Mouse (Mus musculus) naive thymus-derived CD4-positive, alpha-beta T cell, adult 2 months (primary cell): ENCODE results near the gene Midn.
A peak's percentile ranks its signal among the peaks of the same experiment; 100 is the strongest.

Source experiments
- DNase-seq: peaks from one replicate; pipeline ENCODE4 v3.0.0-alpha.2; 2011; ENCODE audit warnings: low read depth

The Midn gene

DNA sequence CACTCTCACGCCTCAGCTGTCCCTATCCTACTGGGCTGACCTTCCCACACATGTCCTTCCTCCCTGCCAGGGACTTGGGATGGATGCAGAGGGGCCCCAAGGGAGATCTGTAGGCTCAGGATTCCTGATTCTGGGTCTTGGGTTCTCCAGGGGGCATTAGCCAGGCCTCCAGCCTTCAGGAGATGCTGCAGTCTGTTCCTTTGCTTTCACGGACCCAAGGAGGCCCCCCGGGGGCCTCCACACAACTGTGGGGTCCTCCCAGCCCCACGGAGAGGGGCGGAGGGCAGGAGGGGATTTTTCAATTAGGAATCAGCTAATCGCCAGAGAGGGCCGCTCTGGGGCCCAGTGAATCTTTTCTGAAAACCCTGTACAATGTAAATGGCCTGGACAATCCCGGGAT is 46.4 kb downstream of the Midn start:
- DNase-seq, result no peak

DNA sequence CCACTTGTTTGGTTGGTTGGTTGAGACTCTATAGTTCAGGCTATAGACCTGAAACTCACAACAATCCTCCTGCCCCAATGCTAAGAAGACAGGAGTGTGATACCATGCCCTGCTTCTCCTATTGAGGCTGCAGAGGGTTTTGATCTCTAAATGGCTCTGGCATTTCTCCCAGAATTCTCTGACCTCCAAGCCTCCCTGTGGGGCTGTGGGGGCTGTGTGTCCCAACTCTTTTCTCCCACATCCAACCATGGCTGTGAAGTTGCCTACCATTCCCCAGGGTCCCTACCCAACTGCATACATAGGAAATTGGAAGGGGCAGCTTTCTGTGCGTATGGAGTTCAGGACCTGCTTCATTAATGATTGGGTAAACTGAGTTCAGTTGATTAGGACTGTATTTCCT is 48.1 kb downstream of the Midn start:
- DNase-seq, result no peak

DNA sequence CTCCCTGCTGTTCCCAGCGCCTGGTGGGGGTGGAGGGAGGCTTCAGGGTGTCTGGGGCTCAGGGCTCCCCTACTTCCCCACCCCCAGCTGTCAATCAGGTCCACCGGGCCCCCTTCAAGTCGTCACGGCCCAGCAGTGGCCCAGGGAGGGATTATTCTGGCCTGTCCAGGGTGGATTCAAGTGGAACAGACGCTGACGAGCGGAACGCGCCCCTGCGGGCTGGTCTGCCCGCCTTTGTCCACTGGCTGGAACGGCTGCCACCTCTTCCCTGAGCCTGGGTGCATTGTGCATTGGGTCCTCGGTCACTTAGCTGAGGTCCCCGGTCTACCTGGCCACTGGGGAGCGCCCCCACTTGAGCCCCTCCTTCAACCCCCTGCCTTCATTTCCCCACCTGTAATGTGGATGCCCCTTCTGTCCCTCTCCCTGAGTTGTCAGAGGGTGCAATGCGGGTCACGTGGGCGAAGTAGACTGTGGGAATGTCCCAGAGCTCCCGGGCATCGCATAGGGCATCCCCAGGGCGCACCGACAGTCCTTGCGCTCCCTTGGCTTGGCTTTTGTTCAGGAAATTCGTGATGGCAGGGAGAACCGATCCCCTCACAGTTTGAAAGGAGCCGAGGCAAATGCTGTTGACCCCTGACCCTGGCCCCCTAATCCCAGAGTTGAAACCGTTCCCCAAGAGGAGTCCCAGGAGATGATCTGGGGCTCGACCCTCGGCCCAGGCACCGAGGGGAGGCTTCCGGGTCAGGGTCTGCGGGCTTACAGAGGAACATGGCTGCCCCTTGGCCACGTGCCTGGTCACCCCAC is 48.9 kb downstream of the Midn start:
- DNase-seq, result no peak

DNA sequence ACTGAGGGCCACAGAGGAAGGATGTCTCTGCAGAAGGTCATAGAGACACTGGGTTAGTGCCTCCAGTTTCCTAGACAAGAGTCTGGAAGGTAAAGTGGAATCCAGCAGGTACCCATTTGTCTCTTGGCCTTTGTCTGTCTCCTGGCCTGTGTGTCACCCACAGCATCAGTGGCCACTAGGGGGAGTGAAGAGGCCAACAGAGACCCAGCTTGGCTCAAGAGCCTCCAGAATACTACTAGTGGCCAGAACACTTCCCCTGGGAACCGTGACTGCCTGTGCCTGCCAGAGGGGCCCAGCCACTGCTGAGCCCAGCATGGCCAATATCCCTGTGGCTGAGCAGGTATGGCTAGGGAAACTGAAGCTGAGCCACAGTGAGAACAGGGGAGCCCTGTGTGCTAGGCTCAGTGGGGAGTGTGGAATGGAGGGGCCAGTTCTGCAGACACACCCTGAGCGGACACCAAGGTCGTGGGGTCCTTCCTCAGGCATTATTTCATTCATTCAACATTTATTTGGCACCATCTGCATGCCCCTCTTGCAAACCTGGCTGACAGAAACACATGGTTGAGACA is 51.5 kb downstream of the Midn start:
- DNase-seq, result peak; percentile 90

DNA sequence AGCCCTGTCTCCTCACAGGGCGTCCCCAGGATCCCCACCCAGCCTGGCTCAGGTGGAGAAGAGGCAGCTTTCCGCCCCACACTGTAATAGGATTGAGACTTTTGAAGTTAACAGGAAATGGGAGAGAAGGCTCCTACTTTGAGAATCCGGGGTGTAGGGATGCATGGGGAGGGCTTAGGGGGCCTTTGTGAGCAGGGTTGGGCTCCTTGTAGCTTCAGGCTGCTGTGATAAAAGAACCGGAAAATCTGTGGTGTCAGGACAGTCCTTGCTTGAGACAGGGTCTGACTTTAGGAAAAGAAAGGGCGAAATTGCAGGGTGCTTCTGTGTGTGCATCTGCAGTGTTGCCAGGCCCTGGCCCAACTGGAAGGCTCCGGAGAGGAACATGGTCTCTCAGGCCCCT is 52.4 kb downstream of the Midn start:
- no peak for DNase-seq

DNA sequence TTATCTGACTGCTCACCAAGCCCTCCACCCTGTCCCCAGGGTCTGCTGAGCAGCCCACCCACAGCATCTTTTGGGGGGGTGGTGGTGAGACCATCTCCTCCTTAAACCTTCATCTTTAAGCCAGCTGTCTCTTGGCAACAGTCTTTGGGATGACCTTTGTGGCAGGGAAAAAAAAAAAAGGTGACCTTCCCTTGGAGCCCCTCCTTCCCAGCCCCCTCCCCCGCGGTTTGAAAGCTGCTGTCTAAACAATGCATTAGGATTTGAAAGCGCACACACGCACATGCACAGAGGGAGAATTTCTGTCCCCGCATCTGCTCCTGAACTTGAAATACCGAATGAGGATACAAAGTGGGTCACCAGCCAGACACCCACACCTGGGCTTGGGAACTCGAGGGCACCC is 56.0 kb downstream of the Midn start:
- DNase-seq, result no peak

DNA sequence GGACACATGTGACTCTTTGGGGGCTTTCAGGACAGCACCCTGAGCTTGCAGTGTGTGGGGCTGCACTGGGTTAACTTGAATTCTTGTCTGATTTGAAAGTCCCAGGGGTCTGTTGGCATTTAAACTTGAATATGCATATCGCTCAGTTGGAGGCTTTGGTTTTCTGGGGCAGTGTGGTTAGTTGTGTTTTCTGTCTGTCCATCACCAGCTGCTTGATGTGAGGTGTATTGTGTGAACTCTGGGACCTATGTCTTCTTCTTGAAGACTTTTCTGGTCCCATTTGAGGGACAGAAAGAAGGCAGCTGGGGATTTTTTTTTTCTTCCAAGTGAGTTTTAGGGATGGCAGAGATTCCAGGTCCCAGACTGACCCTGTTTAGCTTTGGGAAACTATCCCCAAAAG is 59.1 kb downstream of the Midn start:
- no peak for DNase-seq

DNA sequence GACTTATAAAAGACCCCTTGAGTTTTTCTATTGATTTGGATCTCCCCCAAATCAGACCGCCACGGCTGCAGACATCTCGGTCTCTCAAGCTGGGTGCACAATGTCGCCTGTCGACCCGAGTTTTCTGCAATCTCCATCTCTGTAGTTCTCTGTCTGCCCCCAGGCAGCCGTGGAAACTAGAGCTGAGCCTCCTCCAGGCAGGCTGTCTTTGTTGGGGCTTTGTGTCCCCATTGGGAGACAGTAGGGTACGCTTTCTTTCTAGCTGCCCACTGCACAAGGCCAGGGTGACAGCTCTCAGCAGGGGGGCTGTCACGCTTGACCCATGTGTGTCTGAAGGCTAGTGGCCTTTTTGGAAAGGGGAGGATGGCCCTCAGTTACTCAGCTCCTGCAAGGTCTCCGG is 59.6 kb downstream of the Midn start:
- DNase-seq, result no peak
